Mouse (Mus musculus): ENCODE results near the gene Limk2.
A peak's percentile ranks its signal among the peaks of the same experiment; 100 is the strongest.

Limk2 gene

DNA sequence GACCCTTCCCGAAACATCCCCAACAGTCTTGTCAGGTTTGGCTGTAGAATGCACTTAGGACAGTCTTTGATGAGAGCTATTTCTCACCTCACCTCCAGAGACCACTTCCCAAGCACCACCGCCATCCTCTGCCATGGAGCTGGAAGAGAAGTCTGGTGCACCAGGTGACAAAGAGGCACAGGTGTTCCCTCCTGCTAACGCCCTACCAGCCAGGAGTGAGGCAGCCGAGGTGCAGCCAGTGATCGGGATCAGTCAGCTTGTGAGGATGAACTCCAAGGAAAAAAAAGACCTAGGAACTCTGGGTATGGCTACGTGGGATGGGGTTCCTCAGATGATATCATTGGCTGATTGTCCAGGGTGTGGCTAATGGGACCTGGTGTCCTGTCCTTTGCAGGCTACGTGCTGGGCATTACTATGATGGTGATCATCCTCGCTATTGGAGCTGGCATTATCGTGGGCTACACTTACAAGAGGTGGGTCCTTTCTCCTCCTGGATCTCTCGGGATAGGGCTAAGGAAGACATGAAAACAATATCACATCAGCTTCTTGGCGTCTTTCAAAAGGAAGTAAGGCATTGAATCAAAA is 75.8 kb downstream of the Limk2 start:
- no peak for DNase-seq (ENCODE audit: low spot score)

DNA sequence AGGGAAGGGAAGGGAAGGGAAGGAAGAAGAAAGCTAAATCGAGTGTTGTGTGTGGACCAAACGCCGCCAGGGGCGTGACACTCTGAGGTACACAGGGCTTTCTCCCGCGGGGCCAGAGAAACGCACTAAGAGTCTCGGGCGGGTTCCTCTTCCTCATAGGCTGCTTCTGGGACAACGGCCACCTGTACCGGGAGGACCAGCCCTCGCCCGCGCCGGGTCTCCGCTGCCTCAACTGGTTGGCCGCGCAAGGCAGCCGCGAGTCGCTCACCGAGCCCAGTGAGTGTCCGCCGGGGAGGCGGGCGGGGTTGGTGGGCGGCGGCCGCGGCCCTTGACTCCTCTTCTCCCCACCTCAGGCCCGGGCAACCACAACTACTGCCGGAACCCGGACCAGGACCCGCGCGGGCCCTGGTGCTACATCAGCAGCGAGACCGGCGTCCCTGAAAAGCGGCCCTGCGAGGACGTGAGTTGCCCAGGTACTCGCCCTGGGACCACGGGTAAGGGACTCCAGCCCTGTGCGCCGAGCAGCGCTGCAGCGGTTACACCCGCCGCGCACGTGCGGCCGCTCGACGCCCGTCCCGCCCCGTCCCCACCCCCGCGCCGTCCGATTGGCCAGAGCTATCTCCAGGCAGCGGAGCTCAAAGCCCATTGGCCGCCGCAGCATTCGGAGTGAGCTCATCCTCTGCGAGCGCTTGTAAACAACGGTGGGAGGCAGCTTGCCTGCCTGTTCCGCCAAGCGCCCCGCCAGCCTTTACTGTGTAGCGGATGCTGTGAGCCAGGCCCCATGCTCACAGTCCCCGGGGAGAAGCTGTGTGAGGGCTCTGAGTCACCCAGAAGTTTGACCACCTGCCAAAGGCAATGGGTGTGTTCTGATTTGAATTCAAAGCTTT is 77.0 kb downstream of the Limk2 start:
- DNase-seq (ENCODE audit: low spot score), result peak; percentile 98

DNA sequence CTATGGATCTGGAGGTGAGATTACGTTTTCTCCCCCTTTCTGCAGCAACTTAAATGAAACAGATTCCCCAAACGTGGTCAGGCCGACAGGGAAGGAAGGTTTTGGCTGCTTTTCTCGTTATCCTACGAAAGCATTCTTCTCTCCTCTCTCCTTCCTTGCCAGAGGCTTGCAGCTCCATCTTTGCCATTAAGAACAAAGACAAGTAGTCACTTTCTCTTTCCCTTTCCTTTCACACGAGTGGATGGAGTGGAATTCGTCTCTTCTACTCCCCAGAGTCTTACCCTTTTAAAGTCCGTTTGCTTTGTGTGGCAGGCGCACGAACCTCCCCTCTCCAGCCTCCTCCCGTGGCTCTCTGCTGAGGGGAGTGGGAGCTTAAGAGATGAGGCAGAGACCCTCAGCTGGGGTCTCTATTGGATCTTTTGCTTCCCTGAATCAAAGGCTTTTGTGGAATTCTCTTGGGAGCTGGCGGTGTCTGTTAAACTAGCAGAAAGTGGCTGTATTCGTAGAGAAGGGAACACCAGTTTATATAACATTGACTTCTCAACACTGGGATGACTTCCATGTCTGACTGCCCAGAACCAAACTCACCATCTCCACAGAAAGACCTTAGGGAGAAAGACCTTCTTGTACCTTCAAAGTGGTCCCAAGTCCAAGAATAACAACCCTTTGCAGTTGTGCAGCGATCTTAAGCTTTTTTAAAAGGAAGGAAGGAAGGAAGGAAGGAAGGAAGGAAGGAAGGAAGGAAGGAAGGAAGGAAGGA is 77.8 kb downstream of the Limk2 start:
- DNase-seq (ENCODE audit: low spot score), result no peak

DNA sequence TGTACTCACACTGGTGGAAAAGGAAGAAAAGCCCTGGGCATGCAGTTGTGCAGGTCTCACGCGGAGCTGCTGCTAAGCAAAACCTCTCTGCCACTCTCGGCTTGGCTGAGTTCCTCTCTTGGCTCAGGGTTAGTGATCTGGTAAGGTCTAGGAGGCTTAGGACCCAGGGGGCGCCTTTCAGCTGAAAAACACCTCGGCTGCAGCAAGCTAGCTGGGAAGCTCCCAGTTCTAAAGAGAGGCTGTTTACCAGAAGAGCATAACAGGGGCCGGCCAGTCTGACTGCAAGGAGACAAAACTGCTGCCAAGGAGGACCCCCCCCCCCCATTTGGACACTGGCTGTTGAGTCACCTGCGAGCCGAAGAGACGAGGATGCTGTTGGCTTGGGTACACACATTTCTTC is 78.4 kb downstream of the Limk2 start:
- DNase-seq (ENCODE audit: low spot score), result peak; percentile 87

DNA sequence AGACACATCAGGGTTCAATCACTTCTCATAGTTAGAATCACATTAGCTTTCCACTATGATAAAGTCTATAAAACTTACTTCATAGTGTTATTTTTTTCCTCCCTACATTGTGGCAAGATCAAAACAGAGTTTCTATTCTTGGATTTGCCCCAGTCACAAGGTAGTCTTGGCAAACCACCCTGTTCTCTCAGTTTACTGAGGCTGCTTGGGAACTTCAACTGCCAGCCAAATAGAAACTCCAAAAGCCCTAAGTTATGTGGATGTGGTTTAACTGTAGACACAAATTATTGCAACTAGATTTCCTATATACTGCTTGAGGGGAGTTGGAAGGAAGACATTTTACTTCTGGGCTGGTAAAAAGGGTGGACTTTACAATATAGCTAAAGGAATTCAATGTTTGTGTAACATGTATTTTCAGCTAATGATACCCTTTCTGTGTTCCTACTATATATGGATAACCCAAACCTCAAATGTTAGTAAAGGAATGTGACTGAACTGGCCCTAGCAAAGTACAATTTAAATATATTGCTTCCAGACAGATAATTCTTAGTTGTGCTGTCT is 79.0 kb downstream of the Limk2 start, which contains the start of gene Pik3ip1:
TSS of gene Pik3ip1 (plus strand) at position 511 of the 561 bp plus-strand sequence.
- DNase-seq (ENCODE audit: low spot score), result no peak

DNA sequence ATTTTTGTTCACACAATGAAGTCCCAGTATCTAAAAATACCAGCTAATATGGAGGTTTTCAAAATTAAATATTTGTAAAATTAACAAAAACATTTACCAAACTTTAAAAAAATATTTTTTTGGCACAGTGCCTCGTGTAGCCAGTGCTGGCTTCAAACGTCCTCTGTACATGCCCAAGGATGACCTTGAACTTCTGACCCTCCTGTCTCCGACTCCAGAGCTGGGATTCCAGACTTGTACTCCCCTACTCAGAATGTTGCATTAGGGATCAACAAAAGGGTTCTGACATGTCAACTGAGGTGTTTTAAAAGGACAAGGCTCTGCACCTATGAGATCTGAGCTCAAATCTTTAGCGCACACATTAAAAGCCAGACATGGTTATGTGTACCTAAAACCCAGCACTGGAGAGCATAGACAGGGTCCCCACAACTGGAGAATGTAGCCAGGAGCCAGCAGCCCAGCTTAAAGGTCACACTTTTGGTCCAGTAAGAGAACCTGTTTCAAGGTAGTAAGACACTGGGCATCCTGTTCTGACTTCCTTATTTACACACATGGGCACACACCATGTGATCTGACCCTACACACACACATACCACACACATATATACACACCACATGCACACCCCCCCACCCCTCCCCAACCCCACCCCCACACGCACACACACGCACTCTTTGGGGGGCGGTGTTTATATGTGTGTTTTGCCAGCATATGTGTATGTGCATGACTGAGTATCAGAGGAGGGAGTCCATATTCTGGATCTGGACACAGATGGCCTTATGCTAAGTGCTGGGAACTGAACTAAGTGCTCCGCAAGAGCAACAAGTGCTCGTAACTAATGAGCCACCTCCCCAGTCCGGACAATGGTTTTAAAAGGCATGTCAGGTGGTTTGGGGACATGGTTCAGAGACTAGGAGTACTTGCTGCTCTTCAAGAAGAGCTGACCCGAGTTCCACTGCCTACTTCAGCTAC is 79.9 kb downstream of the Limk2 start:
- DNase-seq (ENCODE audit: low spot score), result no peak

DNA sequence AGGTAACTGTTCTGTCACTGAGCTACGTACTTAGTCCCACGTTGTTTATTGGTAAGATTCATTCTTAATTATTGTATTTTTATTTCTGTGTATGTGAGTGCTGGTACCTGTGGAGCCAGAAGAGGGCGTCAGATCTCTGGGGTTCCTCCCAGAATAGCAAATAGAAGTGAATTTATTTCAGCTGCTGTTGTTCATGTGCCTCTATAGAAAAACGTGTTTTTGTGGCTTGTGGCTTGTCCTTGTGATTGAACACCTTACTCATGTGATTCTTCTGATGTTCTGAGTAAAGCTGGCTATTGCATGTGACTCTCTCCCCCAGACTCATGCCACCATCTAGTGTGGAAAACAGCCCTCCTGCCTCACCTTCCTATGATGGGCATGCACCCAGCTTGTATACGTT is 80.7 kb downstream of the Limk2 start:
- peak; percentile 89 for DNase-seq (ENCODE audit: low spot score)

DNA sequence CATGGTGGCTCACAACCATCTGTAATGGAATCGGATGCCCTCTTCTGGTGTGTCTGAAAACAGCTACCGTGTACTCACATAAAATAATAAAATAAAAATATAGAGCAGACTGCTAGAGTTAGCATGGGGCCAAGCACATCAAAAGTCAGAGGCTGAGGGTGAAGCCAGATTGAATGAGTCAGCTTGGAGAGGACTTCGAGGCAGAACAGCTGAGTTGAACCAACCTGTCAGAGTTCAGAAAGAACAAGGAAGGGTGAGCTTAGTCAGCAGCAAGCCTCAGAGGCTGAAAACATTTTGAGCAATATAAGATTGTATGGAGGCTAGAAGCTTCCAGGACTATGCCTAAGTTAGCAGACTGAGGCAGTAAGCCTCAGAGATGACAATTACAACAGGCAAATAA is 90.7 kb downstream of the Limk2 start:
- no peak for DNase-seq (ENCODE audit: low spot score)

DNA sequence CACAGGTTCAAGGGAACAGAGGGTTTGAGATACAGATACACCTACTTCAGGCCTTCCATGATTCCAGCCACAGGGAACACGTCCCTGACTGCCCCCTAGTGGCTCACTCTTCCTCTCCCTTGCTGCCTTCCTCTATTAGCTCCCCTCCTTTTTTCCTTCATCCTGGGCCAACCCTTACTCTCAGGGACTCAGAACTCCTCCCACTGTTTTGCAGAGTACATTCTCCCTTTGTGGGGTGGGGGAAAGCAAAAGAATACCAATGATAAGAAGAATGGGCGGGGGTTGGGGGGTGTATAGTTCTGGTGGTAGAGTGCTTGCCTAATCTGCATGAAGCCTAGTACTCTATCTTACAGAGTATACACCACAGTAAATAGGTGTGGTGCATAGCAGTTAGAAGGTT is 94.8 kb downstream of the Limk2 start:
- no peak for DNase-seq (ENCODE audit: low spot score)

DNA sequence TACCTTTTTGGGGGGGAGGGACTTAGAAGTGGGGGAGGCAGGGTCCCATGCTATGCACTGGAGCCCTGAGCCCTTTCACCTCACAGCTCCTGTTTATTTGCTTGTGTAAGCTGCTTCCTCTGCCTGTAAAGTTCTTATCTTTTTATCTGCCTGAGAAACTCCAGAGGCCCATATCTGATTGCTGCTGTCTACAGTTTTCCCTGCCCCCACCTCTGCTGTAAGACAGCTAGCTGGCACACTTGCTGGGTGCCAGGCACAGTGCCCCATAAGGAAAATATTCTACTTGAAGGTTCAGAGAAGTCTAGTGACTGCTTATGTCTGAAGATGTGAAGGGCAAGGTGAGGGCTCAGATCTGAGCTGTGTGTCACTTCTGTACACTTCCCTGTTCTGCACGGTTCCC is 95.7 kb downstream of the Limk2 start:
- DNase-seq (ENCODE audit: low spot score), result peak; percentile 50

DNA sequence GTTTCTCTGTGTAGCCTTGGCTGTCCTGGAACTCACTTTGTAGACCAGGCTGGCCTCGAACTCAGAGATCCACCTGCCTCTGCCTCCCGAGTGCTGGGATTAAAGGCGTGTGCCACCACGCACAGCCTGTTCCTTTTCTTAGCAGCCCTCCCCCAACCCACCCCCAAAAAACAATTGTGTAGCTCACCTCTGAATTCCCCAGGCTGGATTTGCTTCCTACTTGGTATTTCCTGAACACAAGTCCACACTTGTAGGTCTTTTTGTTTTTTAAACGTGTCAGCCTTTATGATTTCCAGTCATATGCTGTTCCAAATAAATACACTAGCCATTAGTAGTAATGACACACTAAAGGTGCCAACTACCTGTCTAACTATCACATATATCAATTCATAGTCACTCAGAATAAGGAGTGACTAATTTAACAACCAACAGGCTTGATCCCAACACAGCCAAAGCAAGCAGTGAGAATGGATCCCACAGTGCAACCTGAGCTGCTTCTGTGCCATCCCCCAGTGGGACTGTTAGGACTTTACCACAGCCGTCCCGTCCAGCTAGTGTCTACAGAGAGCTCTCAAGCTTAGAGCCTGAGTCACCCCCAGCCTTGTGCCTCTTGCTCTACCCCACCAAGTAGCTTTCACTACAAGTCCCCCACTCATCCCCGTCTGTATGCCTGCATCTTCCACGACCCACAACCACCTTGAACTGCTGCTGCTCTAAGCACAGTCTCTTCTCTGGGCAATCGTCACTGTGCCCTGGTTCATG is 97.2 kb downstream of the Limk2 start:
- DNase-seq (ENCODE audit: low spot score), result no peak

DNA sequence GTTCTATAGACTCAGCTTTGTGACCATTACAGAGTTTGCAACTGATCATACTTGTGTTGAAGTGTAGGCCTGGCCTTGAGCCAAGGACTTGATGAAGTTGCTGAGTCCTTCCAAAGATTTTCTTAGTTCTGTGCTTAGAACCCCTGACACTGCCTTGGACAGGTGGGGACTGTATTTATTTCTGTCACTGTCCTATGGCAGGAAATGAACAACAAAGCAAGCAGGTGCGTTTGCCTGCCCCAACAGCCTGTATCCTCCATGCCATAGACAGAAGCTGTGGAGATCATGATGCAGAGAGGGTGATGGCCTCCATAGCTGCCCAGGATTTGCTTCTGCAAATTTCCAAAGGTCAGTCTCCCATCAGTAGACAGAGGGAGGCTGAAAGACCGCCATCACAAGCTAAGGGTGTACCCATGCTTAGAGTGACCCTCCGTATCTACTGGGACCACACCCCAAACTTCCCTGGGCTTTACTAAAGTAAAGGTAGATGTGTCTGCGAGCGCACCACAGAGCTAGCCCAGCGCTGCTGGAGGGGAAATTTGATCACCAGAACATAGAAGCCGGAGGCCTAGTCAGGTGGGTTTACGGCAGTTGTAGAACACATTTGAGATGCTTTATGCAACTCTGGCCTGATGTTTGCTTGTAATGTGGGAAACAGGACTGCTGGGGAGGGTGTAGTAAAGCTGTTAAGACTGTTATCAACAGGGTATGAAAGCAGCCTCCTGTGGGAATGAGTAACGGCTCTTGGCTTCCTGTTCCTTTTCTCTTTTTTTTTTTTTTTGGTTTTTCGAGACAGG is 98.0 kb downstream of the Limk2 start:
- DNase-seq (ENCODE audit: low spot score), result no peak

DNA sequence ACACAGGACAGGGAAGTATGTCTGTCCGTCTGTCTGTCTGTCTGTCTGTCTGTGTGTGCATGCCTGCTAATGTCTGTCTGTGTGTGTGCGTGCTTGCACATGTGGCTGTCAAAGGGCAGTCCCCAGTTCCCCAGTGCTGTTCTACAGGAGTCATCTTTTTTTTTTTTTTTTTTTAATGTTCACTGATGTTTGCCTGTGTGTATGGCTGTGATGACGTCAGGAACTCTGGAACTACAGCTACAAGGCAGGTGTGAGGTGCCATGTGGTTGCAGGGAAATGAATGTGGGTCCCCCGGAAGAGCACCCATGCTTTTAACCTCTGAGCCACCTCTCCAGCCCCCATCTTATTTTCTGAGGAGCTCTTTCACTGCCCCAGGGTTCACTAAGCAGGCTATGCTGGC is 99.1 kb downstream of the Limk2 start:
- peak; percentile 60 for DNase-seq (ENCODE audit: low spot score)

DNA sequence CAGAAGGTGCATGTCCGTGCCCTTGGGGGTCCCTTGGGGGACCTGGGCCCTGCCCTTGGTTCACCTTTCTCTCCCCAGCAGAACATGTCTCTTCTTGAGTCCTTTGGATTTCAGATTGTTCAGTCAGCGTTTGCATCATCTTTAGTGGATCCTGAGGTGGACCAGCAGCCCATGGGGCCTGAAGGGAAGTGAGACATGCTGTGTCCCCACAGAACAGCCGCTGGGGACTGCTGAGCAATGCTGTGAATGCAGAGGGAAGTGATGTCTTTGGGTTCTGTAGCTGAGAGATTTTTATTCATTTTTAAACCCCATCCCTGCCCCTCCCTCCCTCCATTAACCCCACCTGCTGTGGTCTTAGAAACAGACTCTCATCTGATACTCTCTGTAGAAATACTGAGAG is 101.1 kb downstream of the Limk2 start:
- no peak for DNase-seq (ENCODE audit: low spot score)

DNA sequence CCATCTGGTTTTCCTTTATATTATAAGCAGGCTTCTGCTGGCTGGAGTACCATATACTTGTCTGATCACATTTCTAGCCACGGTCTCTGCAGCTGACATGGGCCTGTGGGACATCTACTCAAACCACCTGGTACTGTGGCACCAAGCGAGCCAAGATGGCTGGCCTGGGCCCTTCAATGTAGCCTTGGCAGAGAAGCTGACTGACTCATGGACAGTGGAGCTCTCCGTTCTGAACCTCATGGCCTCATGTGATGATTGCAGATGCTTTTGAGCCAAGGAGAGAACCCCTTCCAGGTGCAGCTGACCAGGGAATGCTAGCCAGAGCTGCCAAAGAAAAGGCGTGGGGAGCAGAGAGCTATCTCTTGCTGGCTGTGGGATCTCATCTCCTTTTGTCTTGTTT is 103.2 kb downstream of the Limk2 start:
- no peak for DNase-seq (ENCODE audit: low spot score)

DNA sequence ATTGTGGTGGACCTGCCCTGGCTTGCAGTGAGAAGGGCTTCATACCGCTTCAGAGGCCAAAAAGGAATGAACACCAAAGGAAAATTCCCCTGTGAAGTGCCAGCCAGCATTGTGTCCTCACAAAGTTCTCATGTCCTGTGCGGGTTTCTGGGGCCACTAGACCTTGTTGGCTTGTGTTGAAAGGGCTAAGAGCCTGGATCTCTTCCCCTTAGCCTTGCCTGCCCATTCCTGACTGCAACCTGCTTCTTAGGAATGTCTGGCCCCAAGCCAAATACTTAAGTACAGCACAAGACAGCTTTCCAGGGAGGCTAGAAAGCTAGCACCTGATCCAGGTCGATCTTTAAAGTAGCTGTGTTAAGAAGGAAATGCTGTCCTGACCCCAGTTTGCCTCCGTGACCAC is 106.2 kb downstream of the Limk2 start:
- no peak for DNase-seq (ENCODE audit: low spot score)

DNA sequence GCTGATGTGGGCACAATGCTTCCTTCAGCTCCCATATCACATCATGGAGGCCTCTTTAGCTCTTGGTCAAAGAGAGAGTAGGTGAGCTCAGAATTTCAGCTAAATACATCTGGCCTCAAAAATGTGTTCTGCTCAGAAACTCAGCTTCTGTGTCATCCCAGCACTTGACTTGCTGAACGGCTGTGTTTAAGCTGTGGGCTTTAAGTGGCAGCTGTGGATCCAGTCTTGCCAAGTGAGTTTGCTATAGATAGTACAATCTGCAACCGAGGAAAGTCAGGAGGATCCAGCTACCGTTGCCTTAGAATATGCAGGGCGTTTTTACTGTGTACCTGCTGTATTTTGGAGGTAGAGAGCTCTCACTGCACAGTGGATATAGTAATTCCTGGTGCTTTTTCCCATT is 106.6 kb downstream of the Limk2 start:
- no peak for DNase-seq (ENCODE audit: low spot score)

DNA sequence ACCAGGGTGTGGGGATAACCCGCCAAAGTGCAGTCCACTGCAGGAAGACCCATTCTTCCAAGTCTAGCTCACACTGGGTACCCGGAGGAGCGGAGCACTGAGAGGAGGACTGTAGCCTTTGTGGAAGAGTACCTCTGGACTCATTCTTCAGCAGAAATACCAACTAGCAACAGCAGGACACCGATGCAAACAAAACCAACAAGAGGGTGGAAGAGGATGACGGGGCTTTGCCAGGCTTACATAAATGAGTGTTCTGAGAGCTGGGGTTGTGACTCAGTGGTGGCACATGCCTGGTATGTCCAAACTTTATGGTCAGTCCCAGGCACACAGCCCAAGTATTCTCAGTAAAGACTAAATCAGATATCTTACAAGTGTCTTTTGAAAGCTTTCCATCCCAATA is 107.9 kb downstream of the Limk2 start:
- DNase-seq (ENCODE audit: low spot score), result no peak

DNA sequence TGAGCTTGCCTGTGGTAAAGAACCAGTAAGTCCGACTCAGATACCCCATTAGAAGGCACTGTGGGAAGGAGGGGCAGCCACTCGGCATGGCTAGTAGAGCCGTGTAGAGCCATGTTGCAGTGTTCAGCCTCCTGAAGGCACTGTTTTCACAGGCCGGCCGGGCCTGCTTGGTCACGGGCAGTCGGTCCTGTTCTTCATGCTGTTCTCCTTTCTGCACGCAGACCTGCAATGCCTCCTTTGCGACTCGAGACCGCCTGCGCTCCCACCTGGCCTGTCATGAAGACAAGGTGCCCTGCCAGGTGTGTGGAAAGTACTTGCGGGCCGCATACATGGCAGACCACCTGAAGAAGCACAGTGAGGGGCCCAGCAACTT is 110.2 kb downstream of the Limk2 start:
- no peak for DNase-seq (ENCODE audit: low spot score)
